Mouse (Mus musculus) megakaryocyte, embryonic 14.5 days (primary cell): ENCODE results near the gene Rbfox2.

Experiments
- FLI1 ChIP-seq: IDR thresholded peaks from 2 replicates; pipeline ENCODE4 v1.6.1; 2012; ENCODE audit warnings: low read length, inconsistent platforms, mixed read lengths
- GATA1 ChIP-seq: IDR thresholded peaks from 3 replicates; pipeline ENCODE4 v1.6.1; 2012; ENCODE audit warnings: mixed read lengths, low read length, inconsistent platforms, borderline replicate concordance

DNA sequence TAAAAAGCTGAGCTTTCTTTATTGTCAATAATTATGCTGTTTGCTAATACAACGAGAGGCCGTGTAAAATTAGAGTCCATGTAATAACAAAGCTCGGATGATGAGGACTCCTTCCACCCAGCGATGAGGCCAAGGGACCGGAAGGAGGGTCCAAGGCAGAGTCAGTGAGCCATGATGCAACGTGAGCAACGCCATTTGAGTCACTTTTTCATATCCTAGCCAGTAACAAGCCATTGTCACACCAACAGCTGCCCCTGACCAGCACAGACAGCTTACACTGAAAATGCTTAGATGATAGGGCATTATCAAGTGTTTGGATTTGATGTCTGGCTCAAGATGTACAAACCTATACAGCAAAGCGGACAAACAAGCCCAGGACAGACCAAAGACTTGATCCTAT, 155.6 kb downstream of the Rbfox2 start:
- no peak for TF ChIP-seq GATA1
- TF ChIP-seq FLI1 = no peak
